Mouse (Mus musculus): Measurements from ENCODE around the gene Tmem270. TPM values are rescaled to one million over a fixed set of nuclear protein-coding genes. Genes with fewer than 3 reads are reported as not detected.
A peak's percentile ranks its signal among the peaks of the same experiment; 100 is the strongest.

Gene Tmem270
- polyA plus RNA-seq, 1 experiment from 2014 or later: not detected

DNA sequence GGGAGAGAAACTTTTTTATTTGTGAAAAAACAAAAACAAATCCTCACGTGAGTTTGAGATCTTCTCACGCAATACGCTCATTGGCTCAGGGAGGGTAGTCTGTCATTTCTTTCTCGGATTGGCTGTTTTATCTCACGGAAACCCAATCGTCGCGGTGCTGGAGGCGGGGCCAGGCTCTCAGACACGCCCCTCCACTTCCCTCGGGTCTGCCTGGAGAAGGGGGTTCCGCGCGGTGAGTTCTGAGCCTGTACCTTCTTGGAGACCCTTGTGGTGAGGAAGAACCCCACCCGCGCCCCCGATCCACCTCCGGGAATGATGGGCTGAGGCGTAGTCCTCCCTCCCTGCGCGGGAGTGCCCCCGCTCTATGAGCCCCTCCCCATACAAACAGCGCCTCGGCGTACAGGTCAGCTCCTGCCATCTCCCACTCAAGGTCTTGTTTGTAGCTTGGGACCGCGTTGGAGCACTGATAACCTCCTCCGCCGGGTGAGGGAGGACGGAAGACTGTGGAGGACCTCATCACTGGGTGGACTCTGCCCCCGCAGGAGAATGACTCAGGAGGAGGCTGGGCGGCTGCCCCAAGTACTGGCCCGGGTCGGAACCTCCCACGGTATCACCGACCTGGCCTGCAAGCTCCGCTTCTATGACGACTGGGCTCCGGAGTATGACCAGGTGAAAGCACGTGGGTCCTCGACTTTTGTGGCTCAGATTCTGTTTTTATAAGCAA, 25.8 kb upstream of the Tmem270 start, which contains the start of gene Mettl27:
Gene Mettl27 (plus strand): TSS at position 190 of the 724 bp plus-strand sequence.
- ATAC-seq: peak; percentile 94
- TF ChIP-seq CTCF (IDR thresholded peaks at IDR 0.05): no peak
- CTCF ChIA-PET: interaction anchor here (0.7 to 6.4 kb wide), 7 partner anchors 20 to 83 kb away, joined by 3 to 86 read pairs (median 4); no protein-coding TSS in a partner anchor

DNA sequence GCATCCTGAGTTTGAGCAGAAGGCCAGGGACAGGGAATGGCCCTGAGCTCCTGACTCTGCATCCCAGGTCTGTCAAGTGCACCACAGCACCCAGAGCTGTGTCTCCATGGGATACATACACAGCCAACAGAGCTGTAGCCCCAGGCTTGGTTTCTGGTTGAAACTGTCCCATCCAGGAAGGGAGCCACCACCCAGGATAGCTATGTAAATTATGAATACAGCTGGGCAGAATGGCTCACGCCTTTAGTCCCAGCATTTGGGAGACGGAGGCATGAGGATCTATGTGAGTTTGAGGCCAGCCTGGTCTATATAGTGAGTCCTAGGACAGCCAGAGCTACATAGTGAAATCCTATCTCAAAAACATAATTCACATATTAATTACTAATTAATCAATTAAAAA, 23.5 kb upstream of the Tmem270 start:
- TF ChIP-seq CTCF (IDR thresholded peaks at IDR 0.05): no peak
- DNase-seq (ENCODE audit: low read depth, low spot score): no peak
- no peaks in the 10 kb centered on the region for H3K27me3 ChIP-seq
- ChIA-PET CTCF (interaction anchor here (1.5 to 2.5 kb wide), 4 partner anchors 8 to 35 kb away, joined by 4 to 10 read pairs (median 5); partner anchors contain the start of gene Tmem270), POLR2A (interaction anchor here (1.3 kb wide), 1 partner anchor 12 kb away, joined by 4 read pairs; no protein-coding TSS in a partner anchor)
- no peak for ATAC-seq
- in situ Hi-C loops (cut with MboI; ENCODE audit: low pct_unique_long_range_greater_than_20kb): no loop called here

More for the DNA sequence above, 25.8 kb upstream of the Tmem270 start, which contains the start of gene Mettl27:
- POLR2A ChIA-PET: interaction anchor here (0.6 to 2.6 kb wide), 3 partner anchors 10 to 955 kb away, joined by 3 to 17 read pairs (median 4); partner anchors contain the start of gene Hspb1
- DNase-seq (ENCODE audit: low read depth, low spot score): peak; percentile 71
- no peaks in the 10 kb centered on the region for H3K27me3 ChIP-seq
- in situ Hi-C loops (cut with MboI; ENCODE audit: low pct_unique_long_range_greater_than_20kb): no loop called here

GRCm38 (mm10) chr5:134926726-134927125, 20.2 kb upstream of the Tmem270 start:
- in situ Hi-C loops (cut with MboI; ENCODE audit: low pct_unique_long_range_greater_than_20kb): no loop called here
- no peaks in the 10 kb centered on the region for H3K27me3 ChIP-seq
- CTCF ChIA-PET: interaction anchor here (1.7 kb wide), 1 partner anchor 39 kb away, joined by 4 read pairs; no protein-coding TSS in a partner anchor
- DNase-seq (ENCODE audit: low read depth, low spot score): no peak
- POLR2A ChIA-PET: interaction anchor here (0.5 kb wide), 1 partner anchor 174 kb away, joined by 3 read pairs; no protein-coding TSS in a partner anchor
- TF ChIP-seq CTCF (IDR thresholded peaks at IDR 0.05): no peak
- ATAC-seq: no peak

GRCm38 (mm10) chr5:134923141-134923540, 16.6 kb upstream of the Tmem270 start:
- ATAC-seq (no peak), DNase-seq (ENCODE audit: low read depth, low spot score) (no peak)
- TF ChIP-seq CTCF (IDR thresholded peaks at IDR 0.05): no peak
- POLR2A ChIA-PET: no interaction called here
- in situ Hi-C loops (cut with MboI; ENCODE audit: low pct_unique_long_range_greater_than_20kb): no loop called here
- no peaks in the 10 kb centered on the region for H3K27me3 ChIP-seq
- CTCF ChIA-PET: interaction anchor here (1.2 to 2.8 kb wide), 2 partner anchors 15 to 42 kb away, joined by 3 to 10 read pairs; no protein-coding TSS in a partner anchor

GRCm38 (mm10) chr5:134921106-134921505, 14.6 kb upstream of the Tmem270 start:
- ATAC-seq: no peak
- TF ChIP-seq CTCF (IDR thresholded peaks at IDR 0.05): no peak
- CTCF ChIA-PET: interaction anchor here (1.4 to 5.5 kb wide), 3 partner anchors 10 to 45 kb away, joined by 4 to 28 read pairs (median 5); no protein-coding TSS in a partner anchor
- POLR2A ChIA-PET: interaction anchor here (1.2 kb wide), 1 partner anchor 45 kb away, joined by 3 read pairs; no protein-coding TSS in a partner anchor
- in situ Hi-C loops (cut with MboI; ENCODE audit: low pct_unique_long_range_greater_than_20kb): no loop called here
- DNase-seq (ENCODE audit: low read depth, low spot score): no peak
- no peaks in the 10 kb centered on the region for H3K27me3 ChIP-seq

GRCm38 (mm10) chr5:134920106-134920687, 13.7 kb upstream of the Tmem270 start:
- no peak for DNase-seq (ENCODE audit: low read depth, low spot score)
- in situ Hi-C loops (cut with MboI; ENCODE audit: low pct_unique_long_range_greater_than_20kb): no loop called here
- H3K27me3 ChIP-seq: no peaks in the 10 kb centered on the region
- no peak for TF ChIP-seq CTCF (IDR thresholded peaks at IDR 0.05)
- CTCF ChIA-PET: interaction anchor here (1.2 to 5.5 kb wide), 5 partner anchors 10 to 46 kb away, joined by 3 to 28 read pairs (median 5); no protein-coding TSS in a partner anchor
- POLR2A ChIA-PET: interaction anchor here (0.6 to 1.2 kb wide), 2 partner anchors 11 to 46 kb away, joined by 3 to 5 read pairs; no protein-coding TSS in a partner anchor
- ATAC-seq: no peak

DNA sequence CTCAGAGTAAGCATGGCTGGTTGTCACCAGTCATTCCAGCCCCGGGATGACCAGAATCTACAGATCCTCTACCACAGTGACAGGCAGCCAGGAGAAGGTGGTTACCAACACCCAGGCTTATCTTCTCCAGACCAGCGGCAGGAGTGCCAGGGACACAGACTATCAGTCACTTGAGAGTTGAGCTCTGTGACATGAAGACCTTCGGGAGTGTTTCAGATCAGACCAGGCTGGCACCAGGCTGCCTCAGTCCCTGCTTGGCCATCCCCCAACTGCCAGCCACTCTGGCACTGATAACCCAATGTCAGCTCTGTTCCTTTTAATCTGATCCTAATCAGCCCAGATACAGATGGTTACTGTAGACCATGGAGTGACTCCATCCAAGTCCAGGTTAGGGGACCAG, 12.6 kb upstream of the Tmem270 start:
- no peaks in the 10 kb centered on the region for H3K27me3 ChIP-seq
- CTCF ChIA-PET: interaction anchor here (1.2 to 5.5 kb wide), 5 partner anchors 11 to 47 kb away, joined by 3 to 28 read pairs (median 6); no protein-coding TSS in a partner anchor
- in situ Hi-C loops (cut with MboI; ENCODE audit: low pct_unique_long_range_greater_than_20kb): loop anchor here (5.0 to 10.0 kb wide), 2 partner anchors 48 to 366 kb away; no protein-coding TSS in a partner anchor
- ATAC-seq (no peak), DNase-seq (ENCODE audit: low read depth, low spot score) (no peak)
- TF ChIP-seq CTCF (IDR thresholded peaks at IDR 0.05): no peak
- POLR2A ChIA-PET: interaction anchor here (1.0 kb wide), 1 partner anchor 10 kb away, joined by 3 read pairs; no protein-coding TSS in a partner anchor

DNA sequence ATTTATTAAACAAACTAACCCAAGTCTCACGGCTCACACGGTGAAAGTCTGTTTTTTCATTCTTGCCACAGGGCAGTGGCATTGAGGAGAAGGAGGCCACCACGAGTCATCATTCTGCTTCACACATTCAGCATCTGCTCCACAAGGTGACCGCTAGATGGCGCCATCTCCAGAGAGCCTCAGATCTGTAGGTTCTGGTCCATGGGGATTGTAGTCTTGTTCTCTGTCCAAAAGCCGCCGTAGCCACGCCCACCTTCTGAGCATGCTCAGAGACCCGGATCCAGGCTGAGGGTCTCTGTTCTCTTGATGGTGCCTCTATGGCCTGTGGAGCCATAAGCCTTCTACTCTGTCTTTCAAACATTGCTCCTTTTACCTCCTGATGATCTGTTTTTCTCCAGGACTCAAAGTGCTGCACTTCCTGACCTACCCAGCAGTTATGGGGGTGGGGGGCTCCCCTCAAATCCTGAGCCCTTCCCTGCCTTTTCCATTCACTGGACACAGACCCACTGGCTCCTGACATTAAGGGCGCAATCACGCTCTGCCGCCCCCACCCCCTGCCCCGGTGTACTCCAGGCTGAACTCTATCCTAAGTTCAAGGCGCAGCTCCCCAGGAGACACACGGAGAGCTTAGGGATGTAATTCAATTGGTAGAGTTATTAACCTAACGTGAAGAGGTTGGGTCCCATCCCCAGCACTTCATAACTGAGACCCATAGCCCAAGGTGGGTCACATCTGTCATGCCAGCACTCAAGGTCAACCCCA, 11.7 kb upstream of the Tmem270 start:
- ChIA-PET POLR2A (interaction anchor here (0.7 to 1.0 kb wide), 2 partner anchors 11 to 46 kb away, joined by 3 read pairs; no protein-coding TSS in a partner anchor), CTCF (interaction anchor here (1.8 to 5.5 kb wide), 3 partner anchors 10 to 48 kb away, joined by 6 to 28 read pairs (median 10); no protein-coding TSS in a partner anchor)
- H3K27me3 ChIP-seq: no peaks in the 10 kb centered on the region
- TF ChIP-seq CTCF (IDR thresholded peaks at IDR 0.05): peak; percentile 76
- DNase-seq (ENCODE audit: low read depth, low spot score) (no peak), ATAC-seq (no peak)
- in situ Hi-C loops (cut with MboI; ENCODE audit: low pct_unique_long_range_greater_than_20kb): loop anchor here (5.0 to 10.0 kb wide), 2 partner anchors 49 to 367 kb away; no protein-coding TSS in a partner anchor

DNA sequence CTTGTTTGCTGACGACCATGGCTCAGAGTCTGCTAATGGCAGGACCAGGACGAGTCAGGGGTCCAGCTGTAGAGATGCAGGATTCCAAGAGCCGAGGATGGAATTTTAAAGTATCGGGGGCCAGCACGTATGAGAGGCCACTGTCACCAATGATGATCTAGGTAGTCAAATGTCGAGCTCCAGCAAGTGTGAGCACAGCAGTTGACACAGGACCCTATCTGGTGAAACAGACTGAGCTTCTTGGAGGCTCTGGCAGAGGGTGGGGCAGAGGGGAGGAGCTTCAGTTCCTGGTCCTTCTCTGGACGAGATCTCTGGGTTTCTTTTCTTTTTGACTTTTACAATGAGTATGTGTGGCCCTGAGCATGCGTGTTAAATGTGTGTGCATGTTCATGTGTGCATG, 8.8 kb upstream of the Tmem270 start, which contains the start of gene Cldn13:
Gene Cldn13 (minus strand): TSS at position 216 of the 400 bp plus-strand sequence.
- POLR2A ChIA-PET: no interaction called here
- CTCF ChIA-PET: interaction anchor here (0.9 to 2.5 kb wide), 3 partner anchors 8 to 50 kb away, joined by 4 to 10 read pairs (median 4); no protein-coding TSS in a partner anchor
- ATAC-seq (no peak), DNase-seq (ENCODE audit: low read depth, low spot score) (no peak)
- in situ Hi-C loops (cut with MboI; ENCODE audit: low pct_unique_long_range_greater_than_20kb): loop anchor here (5.0 to 10.0 kb wide), 2 partner anchors 52 to 369 kb away; no protein-coding TSS in a partner anchor
- H3K27me3 ChIP-seq: no peaks in the 10 kb centered on the region
- no peak for TF ChIP-seq CTCF (IDR thresholded peaks at IDR 0.05)
